Mouse (Mus musculus) liver, embryonic 11.5 days (tissue): ENCODE measurements around the gene Gdf2. TPM values are rescaled to one million over a fixed set of nuclear protein-coding genes. Genes with fewer than 3 reads are reported as not detected.

Experiments used
- ATAC-seq: fragments of 200-750 bp; cut with Nextera tagmentation; replicated peaks from 2 replicates; pipeline ENCODE4 v1.8.0; 2017; ENCODE audit warnings: moderate number of reproducible peaks, mild to moderate bottlenecking, moderate TSS enrichment, moderate library complexity; ENCODE audit not compliant: low FRiP score
- DNase-seq: peaks from one replicate; pipeline ENCODE4 v3.0.0-alpha.2; 2017; ENCODE audit warnings: low spot score
- H3K27ac ChIP-seq: fragments of 300-500 bp; sonication (generic); 2 replicates; pipeline ENCODE4 v1.5.1; 2014; ENCODE audit warnings: mild to moderate bottlenecking, low read depth, low read length, control low read depth
- H3K27me3 ChIP-seq: fragments of 300-500 bp; sonication (generic); replicated peaks from 2 replicates; pipeline ENCODE4 v1.6.1; 2014; ENCODE audit warnings: low read length, mixed read lengths; ENCODE audit not compliant: control insufficient read depth, insufficient read depth
- H3K36me3 ChIP-seq: fragments of 300-500 bp; sonication (generic); 2 replicates; pipeline ENCODE4 v1.6.1; 2014; ENCODE audit warnings: mild to moderate bottlenecking, low read length, moderate library complexity, mixed read lengths; ENCODE audit not compliant: control insufficient read depth, insufficient read depth
- H3K4me1 ChIP-seq: fragments of 300-500 bp; sonication (generic); replicated peaks from 2 replicates; pipeline ENCODE4 v1.6.1; 2014; ENCODE audit warnings: low read length, mixed read lengths; ENCODE audit not compliant: control insufficient read depth, insufficient read depth
- H3K4me2 ChIP-seq: fragments of 300-500 bp; sonication (generic); 2 replicates; pipeline ENCODE4 v1.6.1; 2014; ENCODE audit warnings: mild to moderate bottlenecking, control low read depth, moderate library complexity
- H3K4me3 ChIP-seq: fragments of 300-500 bp; sonication (generic); 2 replicates; pipeline ENCODE4 v1.5.1; 2014; ENCODE audit warnings: low read depth, low read length, control low read depth
- H3K9ac ChIP-seq: fragments of 300-500 bp; sonication (generic); 2 replicates; pipeline ENCODE4 v1.6.1; 2014; ENCODE audit warnings: low read depth, low read length, control low read depth
- H3K9me3 ChIP-seq: fragments of 300-500 bp; sonication (generic); 2 replicates; pipeline ENCODE4 v1.6.1; 2016; ENCODE audit warnings: low read length, inconsistent platforms, mixed read lengths; ENCODE audit not compliant: control insufficient read depth
- WGBS: fragments of 180-500 bp; shearing (Covaris S2); extraction: QIAGEN DNeasy Blood & Tissue Kit; methylation state at CpG from one replicate; pipeline ENCODE4 v1.1.7; 2014; 5-methylcytosine and 5-hydroxymethylcytosine counted together
- polyA plus RNA-seq: library from polyadenylated mRNA; unstranded; fragments of >200 nt; fragmentation: Nextera tagmentation; extraction: Ambion mirVana; gene quantifications from 2 replicates; pipeline ENCODE4 v1.2.1, GENCODE M21; 2014

Gene Gdf2
- polyA plus RNA-seq, 1 experiment from 2014 or later: 17.4 TPM

DNA sequence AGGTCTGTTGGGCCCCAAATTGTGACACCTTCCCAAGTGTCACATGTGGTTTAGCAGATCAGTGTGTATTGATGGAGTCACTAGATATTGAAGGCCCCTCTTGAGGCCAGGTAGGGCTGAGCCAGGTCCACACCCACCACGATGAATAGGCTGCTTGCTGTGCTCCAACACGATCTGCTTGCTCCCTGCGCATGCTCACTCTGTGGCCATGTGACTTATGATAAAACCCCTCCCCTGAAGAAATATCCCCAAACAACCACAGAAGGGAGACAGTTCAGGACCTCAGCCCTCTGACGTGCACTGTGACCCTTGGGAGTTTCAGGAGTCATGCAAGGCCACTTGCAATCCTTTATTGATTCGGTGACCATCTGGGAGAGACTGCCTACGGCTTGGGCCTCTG is 5.3 kb downstream of the Gdf2 start:
- no peaks in the 10 kb centered on the region for H3K9me3 ChIP-seq
- no peak overlapping the region for H3K27ac ChIP-seq
- H3K9ac ChIP-seq: no peak overlapping the region
- 63% methylated on average over 6 of the region's 6 CpGs for WGBS
- no peaks in the 10 kb centered on the region for H3K36me3 ChIP-seq
- no peak for DNase-seq
- no peaks in the 10 kb centered on the region for H3K27me3 ChIP-seq
- H3K4me3 ChIP-seq: no peak overlapping the region
- no peaks in the 10 kb centered on the region for H3K4me1 ChIP-seq
- ATAC-seq: no peak
- no peak overlapping the region for H3K4me2 ChIP-seq

- Histone ChIP-seq H3K9me3 (no peaks in the 10 kb centered on the region), H3K36me3 (no peaks in the 10 kb centered on the region), H3K4me3 (no peak overlapping the region), H3K9ac (no peak overlapping the region), H3K27me3 (no peaks in the 10 kb centered on the region), H3K27ac (no peak overlapping the region), H3K4me2 (no peak overlapping the region), H3K4me1 (no peaks in the 10 kb centered on the region)
- 49% methylated on average over 6 of the region's 6 CpGs for WGBS
- ATAC-seq (no peak), DNase-seq (no peak)
Measured at GRCm38 (mm10) chr14:33952233-33952981, 11.6 kb downstream of the Gdf2 start.

GRCm38 (mm10) chr14:33953761-33954160 is 12.9 kb downstream of the Gdf2 start, which contains the start of gene Rbp3:
Rbp3 (plus strand) TSS chr14:33954003.
- Histone ChIP-seq H3K36me3 (no peaks in the 10 kb centered on the region), H3K4me2 (no peak within 1 kb of the TSS), H3K4me1 (no peaks in the 10 kb centered on the region), H3K27ac (no peak within 1 kb of the TSS), H3K4me3 (no peak within 1 kb of the TSS), H3K9me3 (no peaks in the 10 kb centered on the region), H3K27me3 (no peaks in the 10 kb centered on the region), H3K9ac (no peak within 1 kb of the TSS)
- 79% methylated on average over 5 of the region's 5 CpGs for WGBS
- ATAC-seq (no peak), DNase-seq (no peak)

DNA sequence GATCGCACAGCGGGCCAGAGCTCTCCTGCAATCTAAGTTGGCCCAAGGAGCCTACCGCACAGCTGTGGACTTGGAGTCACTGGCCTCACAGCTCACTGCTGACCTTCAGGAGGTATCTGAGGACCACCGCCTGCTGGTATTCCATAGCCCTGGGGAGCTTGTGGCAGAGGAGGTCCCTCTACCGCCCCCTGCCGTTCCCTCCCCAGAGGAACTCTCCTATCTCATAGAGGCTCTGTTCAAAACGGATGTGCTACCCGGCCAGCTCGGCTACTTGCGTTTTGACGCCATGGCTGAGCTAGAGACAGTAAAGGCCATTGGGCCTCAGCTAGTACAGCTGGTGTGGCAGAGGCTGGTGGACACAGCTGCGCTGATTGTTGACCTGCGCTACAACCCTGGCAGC is 15.2 kb downstream of the Gdf2 start:
- no peak overlapping the region for H3K27ac ChIP-seq
- WGBS: 63% methylated on average over 13 of the region's 13 CpGs
- H3K36me3 ChIP-seq: no peaks in the 10 kb centered on the region
- DNase-seq (no peak), ATAC-seq (no peak)
- no peak overlapping the region for H3K9ac ChIP-seq
- no peak overlapping the region for H3K4me2 ChIP-seq
- H3K9me3 ChIP-seq: no peaks in the 10 kb centered on the region
- H3K4me3 ChIP-seq: no peak overlapping the region
- no peaks in the 10 kb centered on the region for H3K27me3 ChIP-seq
- H3K4me1 ChIP-seq: no peaks in the 10 kb centered on the region

DNA sequence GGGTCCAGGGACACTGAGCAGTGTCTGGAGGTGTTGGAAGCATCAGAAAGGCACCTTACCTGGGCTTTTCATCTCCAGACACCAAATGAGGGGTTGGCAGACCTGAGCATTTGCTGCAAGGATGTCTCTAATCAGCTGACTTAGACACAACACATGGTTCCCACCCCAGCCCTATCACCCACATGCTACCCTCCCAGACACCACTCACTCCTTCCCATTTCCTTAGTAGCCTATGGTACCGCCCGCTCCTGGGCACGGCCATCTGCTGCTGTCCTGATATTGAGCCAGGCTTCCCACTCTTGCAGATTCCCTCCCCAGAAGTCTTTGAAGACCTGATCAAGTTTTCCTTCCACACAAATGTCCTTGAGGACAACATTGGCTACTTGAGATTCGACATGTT is 17.3 kb downstream of the Gdf2 start:
- H3K36me3 ChIP-seq: no peaks in the 10 kb centered on the region
- ATAC-seq: no peak
- H3K4me1 ChIP-seq: no peaks in the 10 kb centered on the region
- no peaks in the 10 kb centered on the region for H3K27me3 ChIP-seq
- H3K9me3 ChIP-seq: no peaks in the 10 kb centered on the region
- no peak overlapping the region for H3K4me2 ChIP-seq
- no peak for DNase-seq
- H3K27ac ChIP-seq: no peak overlapping the region
- H3K9ac ChIP-seq: no peak overlapping the region
- H3K4me3 ChIP-seq: no peak overlapping the region
- 76% methylated on average over 4 of the region's 4 CpGs for WGBS

GRCm38 (mm10) chr14:33958841-33959240 is 18.0 kb downstream of the Gdf2 start:
- DNase-seq (no peak), ATAC-seq (no peak)
- H3K9ac ChIP-seq: no peak overlapping the region
- H3K36me3 ChIP-seq: no peaks in the 10 kb centered on the region
- H3K27me3 ChIP-seq: no peaks in the 10 kb centered on the region
- no peak overlapping the region for H3K27ac ChIP-seq
- no peak overlapping the region for H3K4me2 ChIP-seq
- H3K9me3 ChIP-seq: no peaks in the 10 kb centered on the region
- H3K4me1 ChIP-seq: no peaks in the 10 kb centered on the region
- WGBS: 38% methylated on average over 3 of the region's 3 CpGs
- no peak overlapping the region for H3K4me3 ChIP-seq

GRCm38 (mm10) chr14:33959341-33959740 is 18.5 kb downstream of the Gdf2 start:
- no peaks in the 10 kb centered on the region for H3K4me1 ChIP-seq
- DNase-seq (no peak), ATAC-seq (no peak)
- H3K36me3 ChIP-seq: no peaks in the 10 kb centered on the region
- H3K27ac ChIP-seq: no peak overlapping the region
- no peak overlapping the region for H3K4me3 ChIP-seq
- no peaks in the 10 kb centered on the region for H3K27me3 ChIP-seq
- 10% methylated on average over 9 of the region's 9 CpGs for WGBS
- H3K4me2 ChIP-seq: no peak overlapping the region
- H3K9ac ChIP-seq: no peak overlapping the region
- no peaks in the 10 kb centered on the region for H3K9me3 ChIP-seq

DNA sequence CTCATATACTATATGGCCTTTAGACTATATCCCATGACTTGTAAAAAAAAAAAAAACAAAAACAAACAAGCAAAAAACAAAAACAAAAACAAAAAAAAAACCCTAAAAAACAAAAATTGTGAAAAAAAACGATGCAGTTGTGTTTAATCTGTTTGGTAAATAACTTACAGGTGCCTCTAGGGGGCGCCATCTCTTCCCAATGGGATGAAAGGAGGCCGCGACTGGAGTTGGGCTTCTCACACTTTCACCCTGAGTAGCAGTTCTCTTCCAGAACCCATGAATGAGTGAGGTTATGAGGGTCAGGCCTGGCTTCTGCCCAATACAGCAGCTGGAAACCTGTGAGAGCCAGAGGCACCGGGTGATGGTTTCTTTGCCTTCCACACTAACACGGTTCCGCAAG is 24.8 kb downstream of the Gdf2 start:
- Histone ChIP-seq H3K9me3 (no peaks in the 10 kb centered on the region), H3K27ac (no peak overlapping the region), H3K4me2 (no peak overlapping the region), H3K27me3 (no peaks in the 10 kb centered on the region), H3K4me3 (no peak overlapping the region), H3K4me1 (no peaks in the 10 kb centered on the region), H3K36me3 (no peaks in the 10 kb centered on the region), H3K9ac (no peak overlapping the region)
- WGBS: 56% methylated on average over 7 of the region's 7 CpGs
- no peak for ATAC-seq
- no peak for DNase-seq

GRCm38 (mm10) chr14:33972679-33973078 is 31.8 kb downstream of the Gdf2 start:
- Histone ChIP-seq H3K27ac (no peak overlapping the region), H3K9ac (no peak overlapping the region), H3K4me1 (no peaks in the 10 kb centered on the region), H3K36me3 (no peaks in the 10 kb centered on the region), H3K27me3 (peaks cover 2% of the 10 kb centered on the region; the same call in 1 of the 2 replicates), H3K9me3 (no peaks in the 10 kb centered on the region), H3K4me3 (no peak overlapping the region), H3K4me2 (no peak overlapping the region)
- ATAC-seq (no peak), DNase-seq (no peak)
- WGBS: 47% methylated on average over 7 of the region's 7 CpGs
